Mouse (Mus musculus) left cerebral cortex, postnatal 4 days (tissue): ENCODE data around the gene Scd4. TPM values are rescaled to one million over a fixed set of nuclear protein-coding genes. Genes with fewer than 3 reads are reported as not detected.

ENCODE experiments used
- DNase-seq: peaks from one replicate; pipeline ENCODE4 v3.0.0-alpha.2; 2022
- intact Hi-C: fragments of 180-260 bp; cut with DNase I; formaldehyde crosslinking; loops from one replicate; pipeline ENCODE4 v1.15.1; 2025
- total RNA-seq, 2 experiments: library from RNA; stranded (reverse); gene quantifications; 2 replicates each; pipeline ENCODE4 v1.2.3; 2021

Scd4 gene
- total RNA-seq, 2 experiments from 2014 or later = 1.7 to 2.3 TPM

GRCm38 (mm10) chr19:44369371-44369770 lies 36.5 kb downstream of the Scd4 start:
- DNase-seq = no peak
- intact Hi-C loops = no loop called here

GRCm38 (mm10) chr19:44370231-44370630 lies 37.3 kb downstream of the Scd4 start:
- DNase-seq = no peak
- intact Hi-C loops = no loop called here

GRCm38 (mm10) chr19:44372969-44373368 lies 40.1 kb downstream of the Scd4 start:
- intact Hi-C loops = no loop called here
- peak; percentile 75 for DNase-seq

- intact Hi-C loops = no loop called here
- DNase-seq = no peak
Observed at GRCm38 (mm10) chr19:44376511-44376951, 43.6 kb downstream of the Scd4 start.

GRCm38 (mm10) chr19:44377629-44378375 lies 44.9 kb downstream of the Scd4 start:
- intact Hi-C loops = no loop called here

GRCm38 (mm10) chr19:44379090-44379489 lies 46.2 kb downstream of the Scd4 start:
- intact Hi-C loops = no loop called here
- DNase-seq = no peak

More at GRCm38 (mm10) chr19:44377629-44378375, 44.9 kb downstream of the Scd4 start:
- DNase-seq = no peak

GRCm38 (mm10) chr19:44380065-44380464 lies 47.2 kb downstream of the Scd4 start:
- no peak for DNase-seq
- intact Hi-C loops = no loop called here

GRCm38 (mm10) chr19:44382682-44383321 lies 49.9 kb downstream of the Scd4 start:
- no peak for DNase-seq
- intact Hi-C loops = no loop called here

GRCm38 (mm10) chr19:44385887-44386498 lies 53.1 kb downstream of the Scd4 start:
- intact Hi-C loops = no loop called here

GRCm38 (mm10) chr19:44387089-44387671 lies 54.3 kb downstream of the Scd4 start:
- intact Hi-C loops = no loop called here
- DNase-seq = no peak

More at GRCm38 (mm10) chr19:44385887-44386498, 53.1 kb downstream of the Scd4 start:
- peak; percentile 8 for DNase-seq

GRCm38 (mm10) chr19:44387746-44388474 lies 55.0 kb downstream of the Scd4 start:
- DNase-seq = no peak
- intact Hi-C loops = no loop called here

GRCm38 (mm10) chr19:44388475-44389428 lies 55.9 kb downstream of the Scd4 start:
- intact Hi-C loops = no loop called here
- peak; percentile 94 for DNase-seq

- DNase-seq = no peak
- intact Hi-C loops = no loop called here
Observed at GRCm38 (mm10) chr19:44389507-44389906, 56.6 kb downstream of the Scd4 start.

GRCm38 (mm10) chr19:44391856-44392255 lies 59.0 kb downstream of the Scd4 start:
- intact Hi-C loops = no loop called here
- DNase-seq = no peak

- no peak for DNase-seq
- intact Hi-C loops = no loop called here
Observed at GRCm38 (mm10) chr19:44392339-44393009, 59.6 kb downstream of the Scd4 start.

- DNase-seq = no peak
- intact Hi-C loops = no loop called here
Observed at GRCm38 (mm10) chr19:44393962-44394422, 61.1 kb downstream of the Scd4 start.

- intact Hi-C loops = no loop called here
- DNase-seq = no peak
Observed at GRCm38 (mm10) chr19:44394972-44395371, 62.1 kb downstream of the Scd4 start.
